Comparison of ENCODE assay signal across 8 mouse cellular contexts in genomic region chr7:45786661-45787413, GRCm38 (mm10). TPM values are rescaled to one million over a fixed set of nuclear protein-coding genes. Genes with fewer than 3 reads are reported as not detected.
DNase-seq lines count a peak whose midpoint lies in the region; ATAC-seq lines count a peak whose summit lies in the region.

No protein-coding gene starts in this region.

- no peaks in the 10 kb centered on the region for H3K27me3 ChIP-seq in kidney, embryonic 16.5 days (ENCODE audit: insufficient read depth, low read length)
- H3K27me3 ChIP-seq in liver, embryonic 11.5 days (replicated peaks; ENCODE audit: control insufficient read depth, insufficient read depth, low read length) = peaks cover 60% of the 10 kb centered on the region
- H3K27me3 ChIP-seq in stomach, embryonic 15.5 days (replicated peaks) = peaks cover 8% of the 10 kb centered on the region

- WGBS in kidney, embryonic 16.5 days = 11% methylated on average over 17 of the region's 17 CpGs
- WGBS in liver, embryonic 11.5 days = 8% methylated on average over 17 of the region's 17 CpGs
- WGBS in stomach, embryonic 15.5 days = 14% methylated on average over 17 of the region's 17 CpGs

- H3K4me2 ChIP-seq in kidney, embryonic 16.5 days (replicated peaks; ENCODE audit: low read depth, low read length) = peak overlapping the region; percentile 94
- peak overlapping the region; percentile 65 for H3K4me2 ChIP-seq in liver, embryonic 11.5 days
- H3K4me2 ChIP-seq in stomach, embryonic 15.5 days = peak overlapping the region; percentile 88

- H3K9me3 ChIP-seq in kidney, embryonic 16.5 days (ENCODE audit: low read length) = no peaks in the 10 kb centered on the region
- H3K9me3 ChIP-seq in liver, embryonic 11.5 days (ENCODE audit: control insufficient read depth, low read length) = no peaks in the 10 kb centered on the region
- H3K9me3 ChIP-seq in stomach, embryonic 15.5 days = no peaks in the 10 kb centered on the region

- H3K36me3 ChIP-seq in kidney, embryonic 16.5 days (ENCODE audit: insufficient read depth, low read length) = peaks cover 8% of the 10 kb centered on the region
- H3K36me3 ChIP-seq in liver, embryonic 11.5 days (ENCODE audit: control insufficient read depth, insufficient read depth, low read length) = no peaks in the 10 kb centered on the region
- no peaks in the 10 kb centered on the region for H3K36me3 ChIP-seq in stomach, embryonic 15.5 days

- peak overlapping the region; percentile 70 for H3K4me3 ChIP-seq in kidney, embryonic 16.5 days (ENCODE audit: low read length)
- H3K4me3 ChIP-seq in liver, embryonic 11.5 days (ENCODE audit: low read depth, low read length) = peak overlapping the region; percentile 54
- peak overlapping the region; percentile 51 for H3K4me3 ChIP-seq in stomach, embryonic 15.5 days (replicated peaks)

- peak overlapping the region; percentile 74 for H3K9ac ChIP-seq in kidney, embryonic 16.5 days (replicated peaks; ENCODE audit: low read length)
- H3K9ac ChIP-seq in liver, embryonic 11.5 days (ENCODE audit: low read depth, low read length) = no peak overlapping the region
- 0 out of 2 replicates have a peak overlapping the region, but pooled peaks have one; percentile 2 for H3K9ac ChIP-seq in stomach, embryonic 15.5 days

- no peak overlapping the region for H3K27ac ChIP-seq in kidney, embryonic 16.5 days (ENCODE audit: low read length)
- H3K27ac ChIP-seq in liver, embryonic 11.5 days (ENCODE audit: low read depth, low read length) = no peak overlapping the region
- no peak overlapping the region for H3K27ac ChIP-seq in stomach, embryonic 15.5 days

- peaks cover 30% of the 10 kb centered on the region for H3K4me1 ChIP-seq in kidney, embryonic 16.5 days (ENCODE audit: insufficient read depth, low read length)
- peaks cover 6% of the 10 kb centered on the region; the same call in 1 of the 2 replicates for H3K4me1 ChIP-seq in liver, embryonic 11.5 days (replicated peaks; ENCODE audit: control insufficient read depth, insufficient read depth, low read length)
- H3K4me1 ChIP-seq in stomach, embryonic 15.5 days = peaks cover 33% of the 10 kb centered on the region

- no peak for DNase-seq in kidney, adult 11 months
- peak; percentile 87 for DNase-seq in cerebellum, adult 9-11 months
- DNase-seq in frontal cortex, postnatal 10 days (ENCODE audit: low spot score in 2 of 2) = peak; percentile 56 to 70
- no peak for DNase-seq in liver, embryonic 11.5 days (ENCODE audit: low spot score)
- DNase-seq in urinary bladder, postnatal 25 days (ENCODE audit: low spot score) = no peak
- DNase-seq in heart, postnatal 4 days = no peak

- peak; percentile 62 for ATAC-seq in kidney, embryonic 16.5 days (ENCODE audit: low FRiP score, low TSS enrichment)
- ATAC-seq in liver, embryonic 11.5 days (replicated peaks; ENCODE audit: low FRiP score) = peak; percentile 33; the same call in 1 of the 2 replicates
- no peak for ATAC-seq in stomach, embryonic 15.5 days (ENCODE audit: insufficient read depth, low FRiP score, low read depth)

RNA-seq across cellular contexts. Expression of gene Sult2b1, which starts 2.4 kb away (rescaled TPM):
- polyA plus RNA-seq in kidney, embryonic 16.5 days (2015; fragmentation: Nextera tagmentation; extraction: Ambion mirVana) = 1.9 and 2.5 TPM in 2 replicates
- polyA plus RNA-seq in liver, embryonic 11.5 days (2014; fragmentation: Nextera tagmentation; extraction: Ambion mirVana) = 0.65 and 0.70 TPM in 2 replicates
- polyA plus RNA-seq in stomach, embryonic 15.5 days (2015; fragmentation: Nextera tagmentation; extraction: Ambion mirVana) = 6.7 and 14.4 TPM in 2 replicates
- total RNA-seq in heart, postnatal 4 days (2021) = not detected

RNA-seq across cellular contexts. Expression of gene Lmtk3, which starts 3.3 kb away (rescaled TPM):
- 1.3 and 1.8 TPM in 2 replicates for polyA plus RNA-seq in kidney, embryonic 16.5 days (2015; fragmentation: Nextera tagmentation; extraction: Ambion mirVana)
- 0.30 and 0.45 TPM in 2 replicates for polyA plus RNA-seq in liver, embryonic 11.5 days (2014; fragmentation: Nextera tagmentation; extraction: Ambion mirVana)
- 1.1 and 1.9 TPM in 2 replicates for polyA plus RNA-seq in stomach, embryonic 15.5 days (2015; fragmentation: Nextera tagmentation; extraction: Ambion mirVana)
- total RNA-seq in heart, postnatal 4 days (2021) = under 1 TPM; 0.10 to 0.16 TPM

RNA-seq across cellular contexts. Expression of gene Cyth2, which starts 27.5 kb away (rescaled TPM):
- polyA plus RNA-seq in kidney, embryonic 16.5 days (2015; fragmentation: Nextera tagmentation; extraction: Ambion mirVana) = 125 and 126 TPM in 2 replicates
- polyA plus RNA-seq in liver, embryonic 11.5 days (2014; fragmentation: Nextera tagmentation; extraction: Ambion mirVana) = 67.2 and 69.1 TPM in 2 replicates
- 85.0 and 103 TPM in 2 replicates for polyA plus RNA-seq in stomach, embryonic 15.5 days (2015; fragmentation: Nextera tagmentation; extraction: Ambion mirVana)
- total RNA-seq in heart, postnatal 4 days (2021) = 100 to 1,000 TPM; 105 to 107 TPM

RNA-seq across cellular contexts. Expression of gene Kcnj14, which starts 37.7 kb away (rescaled TPM):
- polyA plus RNA-seq in kidney, embryonic 16.5 days (2015; fragmentation: Nextera tagmentation; extraction: Ambion mirVana) = 1.9 TPM in 2 replicates
- 0.40 and 0.74 TPM in 2 replicates for polyA plus RNA-seq in liver, embryonic 11.5 days (2014; fragmentation: Nextera tagmentation; extraction: Ambion mirVana)
- polyA plus RNA-seq in stomach, embryonic 15.5 days (2015; fragmentation: Nextera tagmentation; extraction: Ambion mirVana) = 1.0 and 1.4 TPM in 2 replicates
- total RNA-seq in heart, postnatal 4 days (2021) = under 1 TPM; 0.34 to 0.38 TPM

RNA-seq across cellular contexts. Expression of gene Grwd1, which starts 43.9 kb away (rescaled TPM):
- polyA plus RNA-seq in kidney, embryonic 16.5 days (2015; fragmentation: Nextera tagmentation; extraction: Ambion mirVana) = 87.4 and 87.9 TPM in 2 replicates
- polyA plus RNA-seq in liver, embryonic 11.5 days (2014; fragmentation: Nextera tagmentation; extraction: Ambion mirVana) = 101 and 106 TPM in 2 replicates
- polyA plus RNA-seq in stomach, embryonic 15.5 days (2015; fragmentation: Nextera tagmentation; extraction: Ambion mirVana) = 57.0 and 64.3 TPM in 2 replicates
- total RNA-seq in heart, postnatal 4 days (2021) = 10 to 100 TPM; 19.3 to 19.9 TPM

Comparison
In these comparisons a context has a peak if more than half of its experiments do, and no peak if none do; other contexts are left out.
1. DNase-seq: peak in cerebellum, adult 9-11 months (single experiment) and frontal cortex, postnatal 10 days (2 of 2); none in kidney, adult 11 months (single experiment), liver, embryonic 11.5 days (single experiment), urinary bladder, postnatal 25 days (single experiment) and heart, postnatal 4 days (single experiment).
2. Peak in every context shown above with its lines, with median percentiles within 50 percentile points of each other: H3K4me2 ChIP-seq and H3K4me3 ChIP-seq.